Mouse (Mus musculus) urinary bladder, postnatal 4 days (tissue): ENCODE results near the gene 2210016L21Rik.

Experiments
- DNase-seq, 2 experiments: peaks; one replicate each; pipeline ENCODE4 v3.0.0; 2021 to 2022; ENCODE audit warnings: low spot score in 2 of 2

The 2210016L21Rik gene

DNA sequence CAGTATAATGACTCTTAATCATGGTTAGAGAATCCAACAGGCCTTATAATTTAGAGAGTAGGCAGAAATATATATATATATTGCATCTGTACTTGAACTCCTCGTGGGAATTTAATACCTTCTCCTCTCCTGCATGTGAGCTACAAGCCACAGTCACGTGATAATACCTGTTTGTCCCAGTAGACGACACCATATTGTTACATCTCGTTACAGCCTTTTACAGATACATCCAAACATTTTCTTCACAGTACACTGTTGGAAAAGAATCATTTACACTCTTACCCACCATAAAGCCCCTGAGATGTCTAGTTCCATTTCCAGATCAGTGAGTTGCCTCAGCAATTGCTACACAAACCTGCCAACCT lies 790 bp downstream of the 2210016L21Rik start:
- DNase-seq: no peak

DNA sequence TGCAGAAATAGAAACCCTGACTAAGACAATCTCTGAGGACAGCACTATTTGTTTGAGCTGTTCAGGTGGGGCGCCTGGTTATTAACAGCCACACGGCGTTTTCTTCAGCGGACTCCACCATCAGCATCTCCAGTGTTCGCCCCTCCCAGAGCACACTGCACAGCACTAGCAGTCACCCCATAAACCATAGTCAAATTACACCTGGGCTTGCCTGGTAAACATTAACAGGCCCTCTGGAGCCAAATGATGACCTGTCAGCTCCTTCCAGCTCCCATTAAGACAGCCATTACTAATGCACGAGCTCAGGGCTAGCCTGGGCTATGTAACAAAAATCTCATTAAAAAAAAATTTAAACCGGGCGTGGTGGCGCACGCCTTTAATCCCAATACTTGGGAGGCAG lies 3.1 kb downstream of the 2210016L21Rik start:
- peak in 1 of 2 experiments; percentile 49 for DNase-seq

DNA sequence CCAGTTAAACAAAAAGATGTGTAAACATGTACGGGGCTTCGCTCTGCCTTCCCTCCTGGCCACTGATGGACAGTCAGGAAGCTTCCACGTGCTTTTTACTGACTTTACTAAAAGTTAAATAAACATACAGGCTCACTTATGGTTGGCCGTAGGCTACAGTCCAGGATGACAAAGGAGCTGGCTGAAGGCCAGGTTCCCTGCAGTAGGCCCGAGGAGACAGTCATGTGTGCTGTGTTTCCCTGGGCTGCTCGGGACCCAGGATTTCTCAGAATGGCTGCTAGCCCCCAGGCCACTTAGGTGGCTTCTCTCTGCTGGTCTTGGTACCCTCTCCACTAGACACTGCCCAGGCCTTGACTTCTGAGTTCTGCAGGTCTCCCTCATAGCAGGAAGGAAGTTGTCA lies 6.9 kb downstream of the 2210016L21Rik start:
- DNase-seq: peak in 1 of 2 experiments; percentile 61

DNA sequence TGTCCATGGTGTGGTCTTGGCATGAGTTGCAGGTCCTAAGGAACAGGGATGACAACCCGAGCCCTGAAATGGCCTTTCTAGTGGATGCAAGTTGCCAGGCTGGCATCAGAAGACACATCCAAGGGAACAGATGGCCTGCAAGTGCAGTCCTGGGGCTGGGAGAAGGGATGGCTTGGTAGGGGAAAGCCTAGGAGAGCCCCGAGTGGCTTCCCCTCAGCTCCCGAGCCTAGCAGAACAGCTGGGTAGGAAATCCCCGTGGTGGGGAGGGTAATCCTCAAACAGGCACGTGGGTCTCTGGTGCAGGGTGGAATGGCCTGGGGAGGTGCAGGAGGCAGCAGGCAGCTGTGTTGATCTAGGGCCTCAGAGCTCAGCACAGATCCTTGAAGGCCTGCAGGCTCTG lies 7.4 kb downstream of the 2210016L21Rik start:
- peak in 1 of 2 experiments; percentile 49 for DNase-seq

DNA sequence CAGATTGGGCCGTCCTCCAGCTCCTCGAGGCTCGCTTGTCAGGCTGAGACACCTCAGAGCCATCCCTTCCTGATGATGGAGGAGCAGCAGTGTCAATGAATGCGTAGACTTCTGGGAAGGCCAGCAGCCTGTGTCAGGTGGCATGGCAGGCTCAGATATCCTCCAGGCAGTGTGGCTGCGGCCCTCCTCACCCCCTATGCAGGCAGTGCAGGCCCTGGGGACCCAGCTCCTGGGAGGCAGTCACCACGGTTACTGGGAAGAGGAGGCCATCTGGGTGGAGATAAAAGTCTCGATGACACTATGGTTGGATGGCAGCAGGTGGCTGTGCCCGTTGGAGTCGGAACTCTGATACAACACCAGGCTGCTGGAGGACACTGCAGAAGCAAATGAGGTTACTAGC lies 7.9 kb downstream of the 2210016L21Rik start:
- DNase-seq: no peak

DNA sequence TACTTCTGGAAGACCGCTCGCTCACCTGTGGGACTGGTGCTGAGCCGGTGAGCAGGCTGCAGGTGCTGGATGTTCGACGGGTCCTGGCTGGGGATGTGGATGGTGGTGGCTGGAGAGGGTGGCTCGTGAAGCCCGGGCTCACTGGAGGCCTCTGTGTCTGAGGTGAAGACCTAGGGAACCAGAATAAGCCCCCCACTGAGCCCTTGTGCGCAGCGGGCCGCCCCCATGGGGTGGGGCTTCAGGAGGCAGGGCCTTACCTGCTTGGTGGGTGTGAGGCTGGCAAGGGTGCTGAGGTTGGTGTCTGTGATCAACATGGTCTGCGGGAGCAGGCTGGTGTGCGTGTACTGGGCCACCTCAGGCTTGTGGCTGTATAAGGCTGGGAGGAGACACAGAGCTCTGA lies 8.7 kb downstream of the 2210016L21Rik start:
- DNase-seq: no peak

DNA sequence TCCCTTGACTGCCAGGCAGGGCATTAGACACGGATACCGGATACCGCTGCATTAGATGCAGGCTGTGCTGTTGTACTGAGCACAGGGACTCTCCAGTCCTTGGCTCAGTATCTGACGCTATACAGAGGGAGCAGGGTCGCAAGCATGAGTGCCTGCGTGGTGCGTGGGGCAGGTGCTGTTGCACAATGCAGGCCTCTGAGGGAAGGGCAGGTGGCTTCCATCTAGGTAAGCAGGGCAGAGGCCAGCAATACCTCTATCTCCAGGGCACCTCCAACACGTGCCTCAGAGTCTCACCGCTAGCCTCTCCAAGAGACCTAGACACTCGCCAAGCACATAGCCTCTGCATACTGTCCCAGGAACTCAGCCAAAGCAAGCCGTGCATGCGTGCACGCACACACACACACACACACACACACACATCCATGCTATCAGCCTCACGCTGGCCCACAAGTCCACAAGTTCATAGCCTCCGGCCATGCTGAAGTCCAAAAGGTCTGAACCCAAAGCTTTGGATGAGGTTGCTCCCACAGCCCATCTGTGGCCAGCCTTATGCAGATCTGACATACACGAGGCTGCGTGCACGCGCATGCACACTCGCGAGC lies 9.4 kb downstream of the 2210016L21Rik start:
- no peak for DNase-seq

DNA sequence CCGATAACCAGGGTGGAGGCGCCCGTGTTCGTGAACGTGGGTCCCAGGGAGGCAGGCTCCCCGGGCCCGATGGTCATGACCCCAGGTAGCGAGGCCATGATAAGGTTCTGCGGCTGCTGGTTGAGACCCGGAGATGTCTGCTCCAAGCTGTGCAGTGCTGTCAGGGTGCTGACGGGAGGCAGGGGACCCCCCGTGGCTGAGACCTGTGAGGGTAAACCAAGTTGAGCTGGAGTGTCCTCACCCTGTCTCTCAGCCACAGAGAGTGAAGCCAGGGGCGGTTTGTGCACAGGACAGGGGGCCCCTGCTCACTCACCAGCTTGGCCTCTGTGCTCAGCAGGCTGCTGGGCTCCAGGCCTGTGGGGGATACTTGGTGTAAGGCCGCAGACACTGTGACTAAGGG lies 11.4 kb downstream of the 2210016L21Rik start:
- no peak for DNase-seq

DNA sequence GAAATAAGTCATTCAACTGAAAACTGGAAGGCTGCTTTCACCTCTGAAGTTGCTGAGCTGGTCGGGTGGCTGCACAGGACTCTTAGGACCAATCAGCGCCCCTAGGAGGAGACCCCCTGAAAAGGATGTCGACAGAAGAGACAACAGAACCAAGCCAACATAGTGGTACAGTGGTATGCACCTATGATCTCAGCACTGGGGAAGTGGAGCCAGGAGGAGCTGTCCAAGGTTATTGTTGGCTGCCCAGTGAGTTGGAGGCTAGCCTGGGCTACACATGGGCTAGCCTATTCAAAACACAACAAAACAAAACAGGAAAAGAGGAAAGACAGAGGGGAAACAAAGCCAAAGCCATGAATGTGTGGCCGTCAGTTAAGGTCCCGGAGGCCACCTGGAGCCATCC lies 16.1 kb downstream of the 2210016L21Rik start:
- no peak for DNase-seq

DNA sequence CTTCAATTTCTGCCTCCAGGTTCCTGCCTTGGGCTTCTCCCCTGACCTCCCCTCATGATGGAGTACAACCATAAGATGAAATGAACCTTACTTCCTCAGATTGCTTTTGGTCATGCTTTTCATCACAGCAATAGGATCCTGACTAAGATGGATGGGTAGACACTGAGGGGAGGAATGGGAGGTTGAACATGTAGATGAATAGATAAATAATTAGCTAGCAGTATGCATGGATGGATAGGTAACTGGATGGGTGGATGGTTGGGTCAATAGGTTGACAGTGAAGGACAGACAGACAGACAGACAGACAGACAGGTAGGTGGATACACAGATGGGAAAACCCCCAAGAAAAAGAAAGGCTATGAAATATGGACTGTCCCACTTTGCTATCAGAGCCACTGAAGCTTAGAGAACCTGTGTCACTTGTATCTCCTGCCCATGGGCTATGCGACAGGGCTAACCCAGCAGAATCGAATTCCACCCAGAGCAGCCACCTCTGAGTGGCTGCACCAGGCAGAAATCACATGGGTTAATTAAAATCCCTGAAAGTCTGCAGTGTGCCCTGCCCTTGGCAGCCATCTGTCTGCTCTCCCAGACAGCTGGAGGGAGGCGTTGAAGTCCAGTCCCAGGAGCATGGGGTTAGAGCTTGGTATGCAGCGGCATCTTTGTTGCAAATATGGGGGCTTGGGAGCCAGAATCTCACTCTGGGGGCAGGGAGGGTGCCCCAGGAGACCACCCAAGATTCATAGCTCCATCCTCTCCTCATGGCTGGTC lies 19.8 kb downstream of the 2210016L21Rik start:
- DNase-seq: no peak

DNA sequence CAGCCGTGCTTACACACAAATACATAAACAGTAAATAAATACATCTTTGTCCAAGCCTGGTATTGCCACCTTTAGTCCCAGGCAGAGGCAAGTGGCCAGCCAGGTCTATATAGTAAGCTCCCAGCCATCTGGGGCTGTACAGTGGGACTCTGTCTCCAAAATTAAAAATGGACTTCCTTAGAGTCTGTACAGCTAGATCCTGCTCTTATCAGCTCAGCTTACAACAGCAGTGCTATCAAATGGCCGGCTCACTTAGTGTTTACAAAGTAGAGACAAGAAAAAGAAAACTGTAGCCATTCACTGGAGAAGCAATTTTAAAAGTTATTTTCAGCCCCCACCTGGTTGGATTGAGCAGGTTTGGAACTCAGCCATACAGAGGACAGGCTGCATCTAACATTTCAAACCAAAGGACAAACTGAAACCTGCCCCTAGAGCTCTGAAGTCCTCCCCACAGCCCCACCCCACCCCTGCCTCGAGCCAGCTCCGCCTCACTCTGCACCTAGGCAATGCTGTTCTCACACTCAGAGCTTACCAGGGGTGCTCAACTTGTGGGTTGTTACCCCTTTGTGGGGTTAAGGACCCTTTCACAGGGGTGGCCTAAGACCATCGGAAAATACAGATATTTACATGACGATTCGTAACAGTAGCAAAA lies 22.5 kb downstream of the 2210016L21Rik start:
- DNase-seq: no peak

DNA sequence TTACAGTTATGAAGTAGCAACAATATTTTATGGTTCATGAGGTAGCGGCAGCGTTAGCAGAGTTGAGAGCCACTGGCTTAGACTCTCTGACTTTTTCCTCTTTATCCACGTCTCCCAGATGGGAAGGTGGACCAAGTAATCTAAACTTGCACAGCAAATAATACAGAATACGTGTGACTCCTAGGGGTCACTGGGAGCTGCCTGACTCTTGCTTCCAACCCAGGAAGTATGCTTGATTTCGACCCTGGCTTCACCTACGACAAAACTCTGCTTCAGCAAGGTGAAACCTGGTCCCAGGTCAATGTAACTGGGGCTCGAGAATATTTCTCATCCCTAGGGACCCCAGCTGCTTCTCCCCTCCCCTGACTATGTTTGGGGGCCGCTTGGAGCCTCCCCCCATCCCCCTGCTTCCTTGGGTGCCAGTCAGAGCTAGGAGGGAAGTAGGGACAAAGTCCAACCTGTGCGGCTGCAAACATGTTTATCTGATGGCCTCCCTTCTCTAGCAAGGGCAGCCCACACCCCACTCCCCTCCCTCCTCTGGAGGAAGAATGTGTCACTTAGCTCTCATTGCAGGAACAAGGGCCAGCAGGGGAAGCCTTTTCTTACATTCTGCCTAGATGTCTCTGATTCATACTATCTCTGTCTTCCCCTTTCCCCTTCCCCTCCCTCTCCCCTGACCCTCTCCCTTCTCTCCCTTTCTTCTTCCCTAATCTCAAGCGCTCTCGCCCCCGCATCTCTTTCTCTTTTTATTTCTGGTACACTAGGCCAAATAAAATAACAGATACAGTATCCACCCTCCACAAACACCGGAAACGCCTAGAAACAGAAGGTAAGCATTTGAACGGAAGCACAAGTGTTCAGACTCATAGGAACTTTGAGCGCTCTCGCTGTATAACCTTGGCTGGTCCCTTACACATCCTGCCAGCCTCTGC lies 23.3 kb downstream of the 2210016L21Rik start:
- no peak for DNase-seq

DNA sequence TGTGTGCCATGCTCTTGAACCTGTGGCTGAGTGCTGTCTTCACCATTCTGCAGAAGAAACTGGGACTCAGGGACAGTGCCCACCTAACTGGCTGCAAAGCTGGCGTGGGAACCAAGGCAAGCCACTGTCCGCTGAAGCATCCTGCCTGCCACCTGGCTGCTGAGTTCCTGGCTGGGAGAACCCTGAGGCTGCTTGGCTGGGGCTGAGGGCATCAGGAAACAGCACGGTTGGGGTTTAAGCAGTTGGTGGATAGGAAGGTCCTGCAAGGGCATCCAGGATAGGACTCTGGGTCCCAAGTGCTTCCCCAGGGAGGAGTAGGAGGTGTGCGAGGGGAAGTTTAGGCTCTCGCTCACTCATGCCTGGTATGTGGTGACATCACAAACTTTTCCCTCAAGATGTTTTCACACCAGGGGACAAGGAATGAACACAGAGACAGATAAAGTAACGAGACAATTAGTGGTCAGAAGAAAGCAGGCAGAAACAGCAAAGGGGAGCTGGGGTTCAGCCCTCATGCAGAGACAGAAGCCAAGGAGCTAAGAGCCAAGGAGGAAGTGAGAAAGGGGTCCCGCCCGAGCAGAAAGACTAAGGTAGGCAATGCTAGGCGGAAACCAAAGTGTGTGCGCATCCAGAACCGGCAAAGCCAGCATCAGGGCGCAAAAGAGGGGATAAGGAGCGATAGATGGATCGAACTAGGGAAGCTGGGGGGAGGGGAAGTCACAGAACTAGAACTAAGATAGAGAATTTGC lies 25.7 kb downstream of the 2210016L21Rik start:
- DNase-seq: no peak

DNA sequence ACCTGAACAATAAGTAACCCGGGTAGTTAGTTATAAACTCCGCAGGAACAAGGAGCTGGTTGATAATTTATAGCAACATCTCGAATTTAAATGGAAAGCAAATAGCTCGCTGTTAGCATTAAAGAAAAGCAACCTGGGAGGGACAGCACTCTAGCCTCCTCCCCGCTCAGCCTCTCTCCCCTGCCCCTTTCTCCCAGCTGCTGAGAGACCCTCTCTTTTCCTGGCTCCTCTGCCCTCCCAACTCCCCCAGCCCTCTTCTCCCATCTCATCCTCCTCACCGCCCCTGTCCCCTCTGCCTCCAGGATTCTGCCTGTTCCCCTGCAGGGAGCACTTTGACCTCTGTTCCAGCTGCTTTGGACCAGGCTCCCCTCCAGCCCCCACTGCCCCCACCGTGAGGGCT lies 26.7 kb downstream of the 2210016L21Rik start:
- no peak for DNase-seq

DNA sequence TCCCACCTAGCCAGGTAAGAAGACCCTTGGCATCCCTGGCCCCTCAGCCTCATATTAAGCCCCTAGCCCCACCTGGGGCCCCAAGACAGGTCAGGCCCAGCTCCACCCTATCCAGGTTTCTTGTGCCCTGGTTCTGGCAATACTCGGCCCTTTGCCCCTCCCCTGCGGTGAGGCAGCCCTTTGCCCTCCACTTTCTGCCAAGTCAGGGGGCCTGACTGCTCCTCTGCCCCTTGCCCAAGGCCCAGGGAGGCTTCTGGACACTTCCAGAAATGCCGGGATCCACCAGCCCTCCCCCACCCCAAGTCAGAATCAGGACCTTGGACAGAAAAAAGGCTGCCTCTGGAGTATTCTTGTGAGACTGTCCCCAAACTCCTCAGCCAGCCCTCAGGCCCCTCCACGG lies 27.1 kb downstream of the 2210016L21Rik start:
- no peak for DNase-seq

DNA sequence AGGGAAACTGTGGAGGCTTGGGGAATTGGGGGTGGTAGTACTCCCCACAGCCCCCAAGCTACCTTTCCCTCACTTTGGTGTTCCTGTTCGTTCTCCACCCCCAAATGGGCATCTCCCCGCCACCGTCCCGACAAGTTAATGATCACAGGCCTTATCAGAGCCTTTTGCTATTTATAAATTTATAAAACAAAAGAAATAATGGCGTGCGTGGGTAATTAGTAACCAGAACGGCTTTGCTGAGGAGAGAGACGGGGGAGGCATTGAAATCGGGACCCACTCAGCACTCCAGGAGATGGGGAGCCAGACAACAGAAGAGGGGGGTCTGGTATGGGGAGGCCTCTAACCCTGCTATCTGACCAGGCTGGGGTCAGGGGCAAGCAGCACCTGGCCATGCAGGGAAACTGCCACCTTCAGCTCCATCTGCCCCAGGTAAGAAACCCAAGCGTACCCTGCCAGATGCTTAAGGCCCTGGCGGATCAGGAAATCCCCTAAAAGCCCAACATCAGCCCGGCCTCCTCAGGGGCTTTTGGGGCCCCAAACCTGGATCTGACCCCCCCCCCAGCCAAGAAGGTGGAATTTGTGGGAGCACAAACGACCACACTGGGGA lies 27.8 kb downstream of the 2210016L21Rik start:
- no peak for DNase-seq

DNA sequence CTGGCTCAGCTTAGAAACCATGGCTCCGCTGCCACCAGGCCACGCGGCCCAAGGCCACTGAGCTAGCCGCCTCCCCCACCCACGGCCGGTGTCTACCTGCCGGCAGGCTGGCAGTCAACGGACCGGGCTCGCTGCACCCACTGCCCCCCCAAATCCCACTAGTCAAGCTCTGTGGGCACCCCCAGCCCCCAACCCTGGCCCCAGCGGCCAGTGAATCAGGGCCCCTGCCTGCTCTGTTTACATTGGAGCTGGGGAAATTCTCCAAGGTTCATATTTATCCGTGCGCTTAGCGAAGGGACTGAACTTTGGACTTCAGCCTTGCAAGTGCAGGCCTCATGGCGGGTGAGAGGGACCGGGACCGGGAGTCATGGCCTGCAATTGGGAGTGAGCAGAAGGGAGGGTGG lies 28.9 kb downstream of the 2210016L21Rik start, which contains the start of gene Hnf1a:
TSS of gene Hnf1a (minus strand) at position 271 of the 404 bp plus-strand sequence.
- no peak for DNase-seq

DNA sequence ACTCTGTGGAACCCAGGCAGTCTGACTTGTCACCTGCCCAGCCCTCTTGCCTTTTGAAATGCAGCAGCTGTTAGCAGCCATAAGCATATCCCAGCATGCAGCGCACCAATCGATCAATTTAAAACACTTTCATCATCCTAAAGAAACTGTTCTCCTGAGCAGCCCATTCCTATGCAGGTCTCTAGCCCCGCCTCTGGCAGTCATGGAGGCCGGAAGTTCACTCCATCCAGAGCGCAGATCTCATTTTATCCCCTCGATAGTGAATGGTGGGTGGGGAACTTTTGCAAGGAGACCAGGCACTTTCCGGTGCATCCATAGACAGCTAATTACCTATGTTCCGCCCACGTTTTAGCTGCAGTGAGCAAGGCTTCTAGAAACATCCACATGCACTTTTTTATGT lies 30.2 kb downstream of the 2210016L21Rik start:
- no peak for DNase-seq

DNA sequence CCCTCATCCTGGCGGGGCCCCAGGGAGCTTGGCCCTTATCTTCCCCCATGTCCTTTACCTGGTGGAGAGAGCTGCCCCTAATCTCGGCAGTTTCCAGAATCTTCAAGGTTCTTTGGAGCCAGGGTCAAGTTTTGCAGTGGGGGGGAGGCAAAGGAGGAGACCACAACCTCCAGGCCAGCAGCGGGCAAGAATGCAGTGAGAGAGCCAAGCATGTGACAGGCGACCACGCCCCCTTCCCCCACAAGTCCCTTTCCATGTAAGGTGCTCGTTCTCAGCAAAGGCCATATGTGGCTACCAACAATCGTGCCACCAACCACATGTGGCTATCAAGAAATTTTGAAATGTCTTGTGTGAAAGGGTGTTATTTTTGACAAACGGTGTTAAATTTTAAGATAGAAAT lies 31.2 kb downstream of the 2210016L21Rik start:
- no peak for DNase-seq

DNA sequence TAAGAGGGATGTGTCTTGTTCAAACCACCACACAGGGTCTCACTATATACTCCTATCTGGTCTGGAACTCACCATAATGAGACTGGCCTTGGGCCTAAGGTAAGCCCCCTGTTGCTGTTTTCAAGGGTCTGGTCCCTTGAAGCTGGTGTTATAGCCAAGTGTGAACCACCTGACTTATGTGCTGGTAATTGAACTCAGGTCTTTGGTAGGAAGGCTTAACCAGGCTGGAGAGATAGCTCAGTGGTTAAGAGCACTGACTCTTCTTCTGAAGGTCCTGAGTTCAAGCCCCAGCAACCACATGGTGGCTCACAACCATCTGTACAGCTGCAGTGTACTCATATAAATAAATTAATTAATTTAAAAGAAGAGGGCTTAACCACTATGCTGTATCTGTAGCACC lies 35.0 kb downstream of the 2210016L21Rik start:
- DNase-seq: no peak

DNA sequence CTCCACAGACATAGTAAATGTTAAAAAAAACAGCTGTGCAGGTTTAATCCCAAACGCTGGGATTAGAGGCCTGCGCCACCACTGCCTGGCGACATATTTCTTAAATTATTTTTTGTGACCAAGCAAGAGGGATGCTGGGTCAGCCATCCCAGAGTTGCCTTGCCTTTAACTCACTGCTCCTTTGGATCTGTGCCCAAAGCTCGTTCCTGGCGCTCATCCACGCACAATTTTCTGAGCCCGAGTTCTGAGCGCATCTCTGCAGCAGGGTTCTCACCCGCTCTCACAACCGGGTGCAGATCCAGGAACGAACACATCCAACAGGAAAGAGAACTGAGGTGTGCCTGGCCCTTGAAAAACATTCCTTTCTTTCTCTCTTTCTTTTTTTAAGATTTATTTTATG lies 36.5 kb downstream of the 2210016L21Rik start:
- no peak for DNase-seq
